In the genomic region with DNA sequence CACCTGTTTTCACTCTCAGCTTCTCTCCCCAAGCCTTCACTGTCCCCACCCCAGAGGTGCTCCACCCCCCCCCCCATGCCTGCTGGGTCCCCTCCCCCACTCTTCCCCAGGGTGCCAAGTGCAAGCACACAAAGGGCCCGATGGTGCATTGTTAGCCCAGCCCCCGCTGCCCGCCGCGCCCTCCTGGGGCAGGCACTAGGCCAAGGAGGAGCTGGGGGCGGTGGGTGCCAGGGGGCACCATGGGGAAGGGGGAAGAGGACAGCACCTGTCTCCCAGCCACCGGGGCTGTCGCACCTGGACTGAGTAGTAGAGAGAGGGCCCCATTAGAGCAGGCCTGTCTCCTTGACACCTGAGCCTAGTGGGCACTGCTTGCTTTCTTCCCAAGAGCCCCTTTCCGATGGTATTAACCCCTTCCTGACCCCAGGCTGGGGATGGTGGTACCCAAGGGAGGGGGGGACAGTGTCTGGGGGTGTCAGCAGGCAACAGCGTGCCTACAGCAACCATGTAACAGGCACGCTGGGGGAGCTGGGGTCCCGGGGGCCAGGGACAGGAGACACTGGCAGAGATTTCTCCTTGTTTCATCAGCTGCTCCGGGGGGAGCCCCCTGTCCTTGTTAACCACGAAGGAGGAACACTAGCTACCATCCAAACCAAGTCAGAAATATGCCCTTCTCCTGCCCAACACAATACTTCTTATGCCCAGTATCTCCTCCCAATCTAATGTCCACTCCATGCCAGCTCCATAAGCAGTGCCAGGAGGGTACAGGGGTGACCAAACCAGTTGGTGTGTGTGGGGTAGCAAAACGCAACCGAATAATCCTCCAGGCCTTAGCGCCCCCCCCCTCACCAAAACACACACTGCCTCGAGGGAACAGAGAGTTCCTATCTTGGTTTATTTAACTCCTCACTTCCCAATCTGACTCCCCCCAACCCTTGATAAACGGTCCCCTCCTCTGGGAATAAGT, we compare ENCODE assay signal across 1 mouse cellular context.
TF ChIP-seq lines count a peak whose summit lies in the region.

No protein-coding gene starts in this region.

TF ChIP-seq in MEL, 35 proteins besides CTCF, POLR2A, EP300 and RAD21:
- TF ChIP-seq ELF1 (IDR thresholded peaks at IDR 0.05; ENCODE audit: low read depth, low read length), result 0 out of 2 replicates have a peak, but pooled peaks have one; percentile 20
- TF ChIP-seq MXI1 (IDR thresholded peaks at IDR 0.05; ENCODE audit: low read depth, low read length), result no peak; the same call in 1 of the 2 replicates
- TF ChIP-seq MAX (IDR thresholded peaks at IDR 0.05; ENCODE audit: low read length), result no peak
- no peak for TF ChIP-seq SMC3 (IDR thresholded peaks at IDR 0.05; ENCODE audit: low read depth, low read length)
- 0 out of 2 replicates have a peak, but pooled peaks have one; percentile 13 for TF ChIP-seq BHLHE40 (IDR thresholded peaks at IDR 0.05; ENCODE audit: borderline replicate concordance, low read depth, low read length)
- TF ChIP-seq JUND (IDR thresholded peaks at IDR 0.05; ENCODE audit: low read depth, low read length), result no peak
- no peak for TF ChIP-seq USF1 (IDR thresholded peaks at IDR 0.05; ENCODE audit: low read depth, low read length)
- TF ChIP-seq MAFK (IDR thresholded peaks at IDR 0.05; ENCODE audit: borderline replicate concordance, low read depth, low read length), result no peak
- TF ChIP-seq NELFE (IDR thresholded peaks at IDR 0.05; ENCODE audit: low read depth, low read length), result no peak; the same call in 1 of the 2 replicates
- 0 out of 2 replicates have a peak, but pooled peaks have one; percentile 13 for TF ChIP-seq RCOR1 (IDR thresholded peaks at IDR 0.05; ENCODE audit: low read depth, low read length)
- TF ChIP-seq CHD1 (IDR thresholded peaks at IDR 0.05; ENCODE audit: low read depth, low read length), result no peak
- TF ChIP-seq NRF1 (IDR thresholded peaks at IDR 0.05; ENCODE audit: insufficient read depth, low read depth, low read length, poor library complexity, severe bottlenecking), result no peak
- peak; percentile 7; the same call in 1 of the 2 replicates for TF ChIP-seq SIN3A (IDR thresholded peaks at IDR 0.05; ENCODE audit: low read length)
- TF ChIP-seq ZMIZ1 (IDR thresholded peaks at IDR 0.05; ENCODE audit: low read depth, low read length), result no peak
- TF ChIP-seq KAT2A (conservative IDR thresholded peaks at IDR 0.05; ENCODE audit: low read depth, low read length), result no peak
- no peak for TF ChIP-seq E2F4 (IDR thresholded peaks at IDR 0.05; ENCODE audit: borderline replicate concordance, low read depth, low read length)
- peak; percentile 3; the same call in 1 of the 2 replicates for TF ChIP-seq TCF12 (IDR thresholded peaks at IDR 0.05; ENCODE audit: low read depth, low read length)
- no peak for TF ChIP-seq GABPA (IDR thresholded peaks at IDR 0.05; ENCODE audit: low read depth, low read length)
- no peak for TF ChIP-seq GATA1 (IDR thresholded peaks at IDR 0.05; ENCODE audit: low read depth, low read length)
- no peak for TF ChIP-seq USF2 (IDR thresholded peaks at IDR 0.05; ENCODE audit: borderline replicate concordance in 1 of 2, insufficient read depth in 1 of 2, low read depth in 1 of 2, low read length in 2 of 2)
- no peak for TF ChIP-seq MEF2A (IDR thresholded peaks at IDR 0.05; ENCODE audit: extremely low read depth, insufficient replicate concordance, low read depth, low read length, poor library complexity, severe bottlenecking)
